ENCODE assay signal across 30 mouse cellular contexts in the genomic region with DNA sequence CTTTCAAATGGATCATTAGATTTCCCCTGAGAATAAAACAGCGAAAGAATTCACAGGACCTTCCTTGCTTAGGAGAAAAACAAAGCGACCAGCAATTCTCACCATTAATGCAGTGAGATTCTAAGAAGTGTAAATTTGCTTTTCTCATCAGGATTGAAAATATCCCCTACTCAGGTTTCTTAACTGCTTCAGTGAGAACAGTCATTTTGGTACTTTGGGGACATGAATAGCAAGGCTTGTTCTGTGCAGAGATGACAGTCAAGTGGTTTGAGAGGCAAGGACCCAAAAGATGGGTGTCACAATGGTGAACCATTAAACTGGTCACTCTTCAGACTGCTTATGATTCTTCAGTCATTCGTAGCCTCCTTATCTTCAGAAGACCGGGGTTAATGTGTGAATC.
"Had no signal": no experiment of that assay in that cellular context is flagged by ENCODE, and none has a peak within 500 bp of the region (broad histone marks: within the 10 kb centered on the region; RNA-seq: fewer than 3 reads in every experiment).

No protein-coding gene starts in this region.

- ATAC-seq: liver, embryonic 12.5 days; liver, postnatal 0 days; lung, postnatal 0 days; midbrain, embryonic 15.5 days; midbrain, embryonic 16.5 days had no signal

- DNase-seq: left cerebral cortex, postnatal 4 days; liver; liver, embryonic 13.5 days; liver, postnatal 0 days; lung, adult 18-20 months; lung, adult 2 months; lung, embryonic 14.5 days; lung, postnatal 10 days; lung, postnatal 14 days; lung, postnatal 36 days; lung, postnatal 4 days; midbrain, embryonic 14.5 days had no signal

- H3K9me3 ChIP-seq: limb, embryonic 10.5 days; limb, embryonic 12.5 days; limb, embryonic 13.5 days; limb, embryonic 15.5 days; liver, embryonic 12.5 days; liver, embryonic 13.5 days; liver, embryonic 15.5 days; lung, embryonic 15.5 days; midbrain, embryonic 10.5 days; midbrain, embryonic 12.5 days; midbrain, embryonic 15.5 days; neural tube, embryonic 12.5 days; neural tube, embryonic 13.5 days had no signal

- H3K4me1 ChIP-seq: liver, embryonic 12.5 days; liver, embryonic 15.5 days; midbrain, embryonic 10.5 days; midbrain, embryonic 12.5 days; midbrain, embryonic 15.5 days; neural tube, embryonic 12.5 days had no signal

- H3K27ac ChIP-seq: limb, embryonic 10.5 days; limb, embryonic 12.5 days; limb, embryonic 13.5 days; limb, embryonic 15.5 days; liver, embryonic 12.5 days; liver, embryonic 13.5 days; liver, embryonic 14.5 days; liver, embryonic 15.5 days; lung, embryonic 15.5 days; macrophage; midbrain, embryonic 10.5 days; midbrain, embryonic 12.5 days; midbrain, embryonic 15.5 days; neural tube, embryonic 12.5 days; neural tube, embryonic 13.5 days had no signal

- H3K36me3 ChIP-seq: liver, embryonic 12.5 days; liver, embryonic 13.5 days; liver, embryonic 15.5 days; midbrain, embryonic 15.5 days had no signal

- H3K27me3 ChIP-seq: limb, embryonic 12.5 days; limb, embryonic 13.5 days; limb, embryonic 15.5 days; liver, embryonic 12.5 days; liver, embryonic 13.5 days; liver, embryonic 15.5 days; lung, embryonic 15.5 days; midbrain, embryonic 12.5 days; midbrain, embryonic 15.5 days; neural tube, embryonic 12.5 days; neural tube, embryonic 13.5 days had no signal

- H3K4me3 ChIP-seq: limb, embryonic 10.5 days; limb, embryonic 12.5 days; limb, embryonic 13.5 days; limb, embryonic 15.5 days; liver, embryonic 12.5 days; liver, embryonic 13.5 days; liver, embryonic 15.5 days; lung, embryonic 15.5 days; midbrain, embryonic 10.5 days; midbrain, embryonic 12.5 days; midbrain, embryonic 15.5 days; myocyte; neural tube, embryonic 12.5 days; neural tube, embryonic 13.5 days had no signal

- H3K9ac ChIP-seq: limb, embryonic 12.5 days; limb, embryonic 13.5 days; limb, embryonic 15.5 days; liver, embryonic 12.5 days; liver, embryonic 13.5 days; liver, embryonic 14.5 days; liver, embryonic 15.5 days; liver, postnatal 0 days; lung, embryonic 14.5 days; lung, embryonic 15.5 days; midbrain, embryonic 12.5 days; midbrain, embryonic 15.5 days; neural tube, embryonic 12.5 days; neural tube, embryonic 13.5 days had no signal

- H3K4me2 ChIP-seq: limb, embryonic 12.5 days; limb, embryonic 13.5 days; limb, embryonic 15.5 days; liver, embryonic 11.5 days; liver, embryonic 12.5 days; liver, embryonic 13.5 days; liver, embryonic 15.5 days; lung, embryonic 14.5 days; lung, embryonic 15.5 days; midbrain, embryonic 12.5 days; midbrain, embryonic 15.5 days; neural tube, embryonic 12.5 days; neural tube, embryonic 13.5 days had no signal
